Mouse (Mus musculus): ENCODE measurements around the gene Serhl. TPM values are rescaled to one million over a fixed set of nuclear protein-coding genes. Genes with fewer than 3 reads are reported as not detected.

Serhl gene
- polyA plus RNA-seq, 1 experiment: 106 TPM

- peak; percentile 59 for DNase-seq
- Histone ChIP-seq H3K36me3 (ENCODE audit: control insufficient read depth, insufficient read depth, low read length) (0 out of 2 replicates have a peak, but pooled peaks cover 3% of the 10 kb centered on the region), H3K4me1 (ENCODE audit: control insufficient read depth, insufficient read depth, low read length) (no peaks in the 10 kb centered on the region), H3K27ac (ENCODE audit: insufficient read depth, low read depth, low read length) (no peak overlapping the region), H3K27me3 (replicated peaks; ENCODE audit: control insufficient read depth, insufficient read depth, low read length) (no peaks in the 10 kb centered on the region), H3K4me3 (ENCODE audit: insufficient read depth, low read depth, low read length) (no peak overlapping the region)
- WGBS: 70% methylated on average over 6 of the region's 6 CpGs
- TF ChIP-seq POLR2A (IDR thresholded peaks at IDR 0.05; ENCODE audit: low read depth, low read length) (no peak), CTCF (conservative IDR thresholded peaks at IDR 0.05; ENCODE audit: insufficient read depth, insufficient read length, low read depth, low read length) (no peak)
Observed at GRCm38 (mm10) chr15:83155672-83156419, 66.5 kb downstream of the Serhl start.

- H3K27ac ChIP-seq (ENCODE audit: insufficient read depth, low read depth, low read length): no peak overlapping the region
- WGBS: 71% methylated on average over 11 of the region's 11 CpGs
- H3K36me3 ChIP-seq (ENCODE audit: control insufficient read depth, insufficient read depth, low read length): 0 out of 2 replicates have a peak, but pooled peaks cover 3% of the 10 kb centered on the region
- TF ChIP-seq CTCF (conservative IDR thresholded peaks at IDR 0.05; ENCODE audit: insufficient read depth, insufficient read length, low read depth, low read length) (peak; percentile 83), POLR2A (IDR thresholded peaks at IDR 0.05; ENCODE audit: low read depth, low read length) (no peak)
- no peaks in the 10 kb centered on the region for H3K4me1 ChIP-seq (ENCODE audit: control insufficient read depth, insufficient read depth, low read length)
- peak; percentile 63 for DNase-seq
- no peak overlapping the region for H3K4me3 ChIP-seq (ENCODE audit: insufficient read depth, low read depth, low read length)
- no peaks in the 10 kb centered on the region for H3K27me3 ChIP-seq (replicated peaks; ENCODE audit: control insufficient read depth, insufficient read depth, low read length)
Observed at GRCm38 (mm10) chr15:83156929-83157666, 67.8 kb downstream of the Serhl start.

GRCm38 (mm10) chr15:83157667-83158064 is 68.4 kb downstream of the Serhl start:
- DNase-seq: no peak
- TF ChIP-seq POLR2A (IDR thresholded peaks at IDR 0.05; ENCODE audit: low read depth, low read length) (no peak), CTCF (conservative IDR thresholded peaks at IDR 0.05; ENCODE audit: insufficient read depth, insufficient read length, low read depth, low read length) (no peak)
- 97% methylated on average over 6 of the region's 6 CpGs for WGBS
- no peak overlapping the region for H3K27ac ChIP-seq (ENCODE audit: insufficient read depth, low read depth, low read length)
- no peaks in the 10 kb centered on the region for H3K4me1 ChIP-seq (ENCODE audit: control insufficient read depth, insufficient read depth, low read length)
- H3K36me3 ChIP-seq (ENCODE audit: control insufficient read depth, insufficient read depth, low read length): 0 out of 2 replicates have a peak, but pooled peaks cover 3% of the 10 kb centered on the region
- H3K4me3 ChIP-seq (ENCODE audit: insufficient read depth, low read depth, low read length): no peak overlapping the region
- H3K27me3 ChIP-seq (replicated peaks; ENCODE audit: control insufficient read depth, insufficient read depth, low read length): no peaks in the 10 kb centered on the region

DNA sequence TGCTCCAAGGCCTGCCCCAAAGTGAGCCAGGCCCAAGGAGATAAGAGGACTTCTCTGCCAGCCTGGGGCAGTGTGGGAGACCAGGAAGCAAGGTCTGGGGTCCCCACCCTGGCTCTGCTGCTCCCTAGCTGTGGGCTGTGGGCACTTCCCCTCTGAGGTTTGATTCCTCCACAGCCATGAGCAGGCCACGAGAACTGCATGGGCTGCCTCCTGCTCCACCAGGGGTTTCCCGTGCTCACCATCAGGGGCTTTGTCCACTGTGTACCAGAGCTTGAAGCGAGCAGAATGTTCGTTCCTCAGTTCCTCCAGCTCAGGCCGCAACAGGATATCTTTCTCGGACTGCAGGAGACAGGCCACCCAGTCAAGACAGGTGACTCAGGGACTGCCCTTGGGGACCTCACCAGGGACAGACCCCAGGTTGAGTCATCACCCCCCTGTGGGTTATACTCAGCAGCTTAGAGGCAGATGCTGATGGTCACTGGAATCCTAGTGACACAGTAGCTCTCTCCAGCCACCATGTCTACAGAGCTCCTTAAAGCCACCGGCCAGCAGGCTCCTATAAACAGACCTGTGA is 69.4 kb downstream of the Serhl start:
- H3K27ac ChIP-seq (ENCODE audit: insufficient read depth, low read depth, low read length): no peak overlapping the region
- 0 out of 2 replicates have a peak, but pooled peaks cover 3% of the 10 kb centered on the region for H3K36me3 ChIP-seq (ENCODE audit: control insufficient read depth, insufficient read depth, low read length)

GRCm38 (mm10) chr15:83159823-83160222 is 70.5 kb downstream of the Serhl start:
- Histone ChIP-seq H3K27ac (ENCODE audit: insufficient read depth, low read depth, low read length) (no peak overlapping the region), H3K27me3 (replicated peaks; ENCODE audit: control insufficient read depth, insufficient read depth, low read length) (no peaks in the 10 kb centered on the region), H3K4me3 (ENCODE audit: insufficient read depth, low read depth, low read length) (no peak overlapping the region), H3K4me1 (ENCODE audit: control insufficient read depth, insufficient read depth, low read length) (no peaks in the 10 kb centered on the region), H3K36me3 (ENCODE audit: control insufficient read depth, insufficient read depth, low read length) (0 out of 2 replicates have a peak, but pooled peaks cover 3% of the 10 kb centered on the region)
- no peak for TF ChIP-seq CTCF (conservative IDR thresholded peaks at IDR 0.05; ENCODE audit: insufficient read depth, insufficient read length, low read depth, low read length)
- WGBS: 96% methylated on average over 9 of the region's 9 CpGs
- no peak for DNase-seq

More for the DNA sequence above, 69.4 kb downstream of the Serhl start:
- H3K4me3 ChIP-seq (ENCODE audit: insufficient read depth, low read depth, low read length): no peak overlapping the region
- TF ChIP-seq POLR2A (IDR thresholded peaks at IDR 0.05; ENCODE audit: low read depth, low read length): no peak
- TF ChIP-seq CTCF (conservative IDR thresholded peaks at IDR 0.05; ENCODE audit: insufficient read depth, insufficient read length, low read depth, low read length): no peak
- no peaks in the 10 kb centered on the region for H3K4me1 ChIP-seq (ENCODE audit: control insufficient read depth, insufficient read depth, low read length)
- no peak for DNase-seq
- 91% methylated on average over 7 of the region's 7 CpGs for WGBS
- no peaks in the 10 kb centered on the region for H3K27me3 ChIP-seq (replicated peaks; ENCODE audit: control insufficient read depth, insufficient read depth, low read length)

- Histone ChIP-seq H3K36me3 (ENCODE audit: control insufficient read depth, insufficient read depth, low read length) (0 out of 2 replicates have a peak, but pooled peaks cover 3% of the 10 kb centered on the region), H3K4me3 (ENCODE audit: insufficient read depth, low read depth, low read length) (no peak overlapping the region), H3K27ac (ENCODE audit: insufficient read depth, low read depth, low read length) (no peak overlapping the region), H3K27me3 (replicated peaks; ENCODE audit: control insufficient read depth, insufficient read depth, low read length) (no peaks in the 10 kb centered on the region), H3K4me1 (ENCODE audit: control insufficient read depth, insufficient read depth, low read length) (no peaks in the 10 kb centered on the region)
- no peak for DNase-seq
- TF ChIP-seq CTCF (conservative IDR thresholded peaks at IDR 0.05; ENCODE audit: insufficient read depth, insufficient read length, low read depth, low read length) (no peak), POLR2A (IDR thresholded peaks at IDR 0.05; ENCODE audit: low read depth, low read length) (no peak)
- 99% methylated on average over 4 of the region's 4 CpGs for WGBS
Observed at GRCm38 (mm10) chr15:83160561-83160960, 71.3 kb downstream of the Serhl start.

Data from kidney, adult 2 months (tissue).